Mouse (Mus musculus): Measurements from ENCODE around the gene Gm11011. TPM values are rescaled to one million over a fixed set of nuclear protein-coding genes. Genes with fewer than 3 reads are reported as not detected.
A peak's percentile ranks its signal among the peaks of the same experiment; 100 is the strongest.

Gene Gm11011
- polyA plus RNA-seq, 1 experiment from 2014 or later, result not detected

- WGBS, result 72% methylated on average over 8 of the region's 8 CpGs
- H3K4me3 ChIP-seq, result no peak overlapping the region
- no peak overlapping the region for H3K9ac ChIP-seq
- no peaks in the 10 kb centered on the region for H3K36me3 ChIP-seq
- H3K4me1 ChIP-seq (replicated peaks), result peaks cover 2% of the 10 kb centered on the region
- H3K27me3 ChIP-seq, result no peaks in the 10 kb centered on the region
- ATAC-seq (ENCODE audit: low FRiP score, low read depth), result no peak
- H3K4me2 ChIP-seq, result no peak overlapping the region
- no peak overlapping the region for H3K27ac ChIP-seq (replicated peaks)
- H3K9me3 ChIP-seq, result no peaks in the 10 kb centered on the region
Observed at GRCm38 (mm10) chr2:169610882-169611281, 23.3 kb upstream of the Gm11011 start.

- Histone ChIP-seq H3K9ac (no peak overlapping the region), H3K27me3 (no peaks in the 10 kb centered on the region), H3K4me3 (no peak overlapping the region), H3K9me3 (no peaks in the 10 kb centered on the region), H3K36me3 (no peaks in the 10 kb centered on the region), H3K4me2 (no peak overlapping the region), H3K4me1 (replicated peaks) (peaks cover 2% of the 10 kb centered on the region), H3K27ac (replicated peaks) (no peak overlapping the region)
- 49% methylated on average over 13 of the region's 13 CpGs for WGBS
- no peak for ATAC-seq (ENCODE audit: low FRiP score, low read depth)
Observed at GRCm38 (mm10) chr2:169609956-169610355, 22.4 kb upstream of the Gm11011 start.

GRCm38 (mm10) chr2:169607787-169608186 is 20.2 kb upstream of the Gm11011 start:
- WGBS, result 64% methylated on average over 2 of the region's 2 CpGs
- H3K27ac ChIP-seq (replicated peaks), result no peak overlapping the region
- no peak for ATAC-seq (ENCODE audit: low FRiP score, low read depth)

GRCm38 (mm10) chr2:169606901-169607678 is 19.5 kb upstream of the Gm11011 start:
- no peaks in the 10 kb centered on the region for H3K9me3 ChIP-seq
- 78% methylated on average over 13 of the region's 13 CpGs for whole genome bisulfite sequencing
- no peak overlapping the region for H3K4me2 ChIP-seq
- peaks cover 2% of the 10 kb centered on the region for H3K4me1 ChIP-seq (replicated peaks)
- no peaks in the 10 kb centered on the region for H3K36me3 ChIP-seq
- no peak overlapping the region for H3K4me3 ChIP-seq
- no peak overlapping the region for H3K9ac ChIP-seq
- ATAC-seq (ENCODE audit: low FRiP score, low read depth), result no peak
- no peaks in the 10 kb centered on the region for H3K27me3 ChIP-seq
- H3K27ac ChIP-seq (replicated peaks), result no peak overlapping the region

More at GRCm38 (mm10) chr2:169607787-169608186, 20.2 kb upstream of the Gm11011 start:
- H3K4me3 ChIP-seq, result no peak overlapping the region
- no peak overlapping the region for H3K9ac ChIP-seq
- H3K9me3 ChIP-seq, result no peaks in the 10 kb centered on the region
- no peak overlapping the region for H3K4me2 ChIP-seq
- peaks cover 2% of the 10 kb centered on the region for H3K4me1 ChIP-seq (replicated peaks)
- no peaks in the 10 kb centered on the region for H3K36me3 ChIP-seq
- no peaks in the 10 kb centered on the region for H3K27me3 ChIP-seq

GRCm38 (mm10) chr2:169600163-169600562 is 12.6 kb upstream of the Gm11011 start:
- no peak overlapping the region for H3K9ac ChIP-seq

GRCm38 (mm10) chr2:169599591-169599990 is 12.0 kb upstream of the Gm11011 start:
- peak overlapping the region; percentile 33; the same call in 1 of the 2 replicates for H3K27ac ChIP-seq (replicated peaks)
- ATAC-seq (ENCODE audit: low FRiP score, low read depth), result no peak
- no peaks in the 10 kb centered on the region for H3K9me3 ChIP-seq
- no peak overlapping the region for H3K4me2 ChIP-seq
- peaks cover 17% of the 10 kb centered on the region; the same call in 1 of the 2 replicates for H3K4me1 ChIP-seq (replicated peaks)
- no peaks in the 10 kb centered on the region for H3K27me3 ChIP-seq
- H3K4me3 ChIP-seq, result no peak overlapping the region
- H3K9ac ChIP-seq, result no peak overlapping the region
- H3K36me3 ChIP-seq, result no peaks in the 10 kb centered on the region
- WGBS, result 83% methylated on average over 4 of the region's 4 CpGs

More at GRCm38 (mm10) chr2:169600163-169600562, 12.6 kb upstream of the Gm11011 start:
- no peak for ATAC-seq (ENCODE audit: low FRiP score, low read depth)
- no peaks in the 10 kb centered on the region for H3K27me3 ChIP-seq
- no peak overlapping the region for H3K4me2 ChIP-seq
- H3K27ac ChIP-seq (replicated peaks), result peak overlapping the region; percentile 33; the same call in 1 of the 2 replicates
- H3K4me1 ChIP-seq (replicated peaks), result peaks cover 17% of the 10 kb centered on the region; the same call in 1 of the 2 replicates
- 64% methylated on average over 6 of the region's 6 CpGs for WGBS
- no peaks in the 10 kb centered on the region for H3K9me3 ChIP-seq
- H3K4me3 ChIP-seq, result no peak overlapping the region
- H3K36me3 ChIP-seq, result no peaks in the 10 kb centered on the region

GRCm38 (mm10) chr2:169597971-169598370 is 10.4 kb upstream of the Gm11011 start:
- Histone ChIP-seq H3K4me3 (no peak overlapping the region), H3K4me2 (no peak overlapping the region), H3K27me3 (no peaks in the 10 kb centered on the region), H3K9ac (no peak overlapping the region), H3K4me1 (replicated peaks) (peaks cover 17% of the 10 kb centered on the region; the same call in 1 of the 2 replicates), H3K9me3 (no peaks in the 10 kb centered on the region), H3K27ac (replicated peaks) (no peak overlapping the region), H3K36me3 (no peaks in the 10 kb centered on the region)
- ATAC-seq (ENCODE audit: low FRiP score, low read depth), result no peak
- WGBS, result 69% methylated on average over 8 of the region's 8 CpGs

GRCm38 (mm10) chr2:169597357-169597756 is 9.8 kb upstream of the Gm11011 start:
- H3K4me1 ChIP-seq (replicated peaks), result peaks cover 17% of the 10 kb centered on the region; the same call in 1 of the 2 replicates
- H3K27me3 ChIP-seq, result no peaks in the 10 kb centered on the region
- H3K4me2 ChIP-seq, result no peak overlapping the region
- no peak overlapping the region for H3K4me3 ChIP-seq
- WGBS, result 37% methylated on average over 6 of the region's 6 CpGs
- H3K9ac ChIP-seq, result no peak overlapping the region
- no peak overlapping the region for H3K27ac ChIP-seq (replicated peaks)
- ATAC-seq (ENCODE audit: low FRiP score, low read depth), result no peak
- no peaks in the 10 kb centered on the region for H3K36me3 ChIP-seq
- no peaks in the 10 kb centered on the region for H3K9me3 ChIP-seq

GRCm38 (mm10) chr2:169593742-169594141 is 6.2 kb upstream of the Gm11011 start:
- Histone ChIP-seq H3K4me1 (replicated peaks) (0 out of 2 replicates have a peak, but pooled peaks cover 6% of the 10 kb centered on the region), H3K36me3 (no peaks in the 10 kb centered on the region), H3K27ac (replicated peaks) (no peak overlapping the region), H3K4me2 (no peak overlapping the region), H3K9ac (no peak overlapping the region), H3K27me3 (no peaks in the 10 kb centered on the region), H3K4me3 (no peak overlapping the region), H3K9me3 (no peaks in the 10 kb centered on the region)
- ATAC-seq (ENCODE audit: low FRiP score, low read depth), result no peak
- WGBS, result 45% methylated on average over 3 of the region's 3 CpGs

GRCm38 (mm10) chr2:169590412-169590811 is 2.9 kb upstream of the Gm11011 start:
- no peaks in the 10 kb centered on the region for H3K27me3 ChIP-seq
- WGBS, result 78% methylated on average over 8 of the region's 8 CpGs
- no peaks in the 10 kb centered on the region for H3K9me3 ChIP-seq
- no peak overlapping the region for H3K4me3 ChIP-seq
- no peak for ATAC-seq (ENCODE audit: low FRiP score, low read depth)
- H3K27ac ChIP-seq (replicated peaks), result no peak overlapping the region
- H3K4me1 ChIP-seq (replicated peaks), result no peaks in the 10 kb centered on the region
- no peak overlapping the region for H3K9ac ChIP-seq
- H3K4me2 ChIP-seq, result no peak overlapping the region
- H3K36me3 ChIP-seq, result no peaks in the 10 kb centered on the region

GRCm38 (mm10) chr2:169589697-169590096 is 2.2 kb upstream of the Gm11011 start:
- Histone ChIP-seq H3K36me3 (no peaks in the 10 kb centered on the region), H3K27ac (replicated peaks) (no peak overlapping the region), H3K27me3 (no peaks in the 10 kb centered on the region), H3K4me1 (replicated peaks) (peaks cover 6% of the 10 kb centered on the region; the same call in 1 of the 2 replicates), H3K4me3 (no peak overlapping the region), H3K4me2 (no peak overlapping the region), H3K9me3 (no peaks in the 10 kb centered on the region), H3K9ac (no peak overlapping the region)
- ATAC-seq (ENCODE audit: low FRiP score, low read depth), result no peak
- 94% methylated on average over 10 of the region's 10 CpGs for WGBS

GRCm38 (mm10) chr2:169586688-169587087 is 857 bp downstream of the Gm11011 start:
- no peak overlapping the region for H3K4me2 ChIP-seq
- no peaks in the 10 kb centered on the region for H3K9me3 ChIP-seq
- H3K4me3 ChIP-seq, result no peak overlapping the region
- H3K36me3 ChIP-seq, result no peaks in the 10 kb centered on the region
- no peak overlapping the region for H3K27ac ChIP-seq (replicated peaks)
- no peaks in the 10 kb centered on the region for H3K27me3 ChIP-seq
- WGBS, result 94% methylated on average over 3 of the region's 3 CpGs
- no peak for ATAC-seq (ENCODE audit: low FRiP score, low read depth)
- H3K9ac ChIP-seq, result no peak overlapping the region
- H3K4me1 ChIP-seq (replicated peaks), result peaks cover 6% of the 10 kb centered on the region; the same call in 1 of the 2 replicates
